Mouse (Mus musculus) MEL (cell line): Measurements from ENCODE around the gene Atg7.

Experiments
- CHD2 ChIP-seq: IDR thresholded peaks from 2 replicates; pipeline ENCODE4 v1.6.1; 2011; ENCODE audit warnings: low read length, improper control_type of control experiment
- CTCF ChIP-seq, 3 experiments: IDR thresholded peaks in 2 of 3; conservative IDR thresholded peaks in 1 of 3; 2 replicates each; pipeline ENCODE4 v1.5.1; 2011 to 2012; ENCODE audit warnings: low read length in 3 of 3, low read depth in 2 of 3, mild to moderate bottlenecking in 2 of 3, improper control_type of control experiment in 1 of 3, inconsistent platforms in 1 of 3, mixed read lengths in 1 of 3, moderate library complexity in 1 of 3; ENCODE audit not compliant: control insufficient read depth in 1 of 3, insufficient read depth in 1 of 3, poor library complexity in 1 of 3, severe bottlenecking in 1 of 3
- E2F4 ChIP-seq: IDR thresholded peaks from 2 replicates; pipeline ENCODE4 v1.6.1; 2011; ENCODE audit warnings: low read depth, low read length, improper control_type of control experiment, borderline replicate concordance
- MYC ChIP-seq: IDR thresholded peaks from 2 replicates; pipeline ENCODE4 v1.6.1; 2011; ENCODE audit warnings: low read depth, mild to moderate bottlenecking, low read length, improper control_type of control experiment, moderate library complexity
- POLR2A ChIP-seq, 2 experiments: IDR thresholded peaks; 2 replicates each; pipeline ENCODE4 v1.6.1; 2011 to 2012; ENCODE audit warnings: low read length in 2 of 2, mild to moderate bottlenecking in 2 of 2, control low read depth in 1 of 2, improper control_type of control experiment in 1 of 2, low read depth in 1 of 2, moderate library complexity in 1 of 2; ENCODE audit not compliant: control insufficient read depth in 1 of 2, insufficient read depth in 1 of 2, poor library complexity in 1 of 2
- TBP ChIP-seq: IDR thresholded peaks from 2 replicates; pipeline ENCODE4 v1.8.0; 2011; ENCODE audit warnings: low read depth, low read length, improper control_type of control experiment
- UBTF ChIP-seq: IDR thresholded peaks from 2 replicates; pipeline ENCODE4 v1.6.1; 2012; ENCODE audit warnings: low read depth, mild to moderate bottlenecking, inconsistent platforms, low read length, improper control_type of control experiment, moderate library complexity, borderline replicate concordance; ENCODE audit not compliant: insufficient read depth
- USF1 ChIP-seq: IDR thresholded peaks from 2 replicates; pipeline ENCODE4 v1.6.1; 2014; ENCODE audit warnings: low read depth, mild to moderate bottlenecking, inconsistent platforms, low read length, improper control_type of control experiment, moderate library complexity
- USF2 ChIP-seq, 2 experiments: IDR thresholded peaks; 2 replicates each; pipeline ENCODE4 v1.6.1; 2011 to 2012; ENCODE audit warnings: improper control_type of control experiment in 2 of 2, low read length in 2 of 2, borderline replicate concordance in 1 of 2, inconsistent platforms in 1 of 2, low read depth in 1 of 2, mild to moderate bottlenecking in 1 of 2; ENCODE audit not compliant: insufficient read depth in 1 of 2

- TF ChIP-seq USF2 (IDR thresholded peaks at IDR 0.05; ENCODE audit: borderline replicate concordance in 1 of 2, insufficient read depth in 1 of 2, low read depth in 1 of 2, low read length in 2 of 2) (no peak), CHD2 (no peak), TBP (no peak), MYC (no peak), CTCF (IDR thresholded peaks at IDR 0.05 in 2 of 3, conservative IDR thresholded peaks at IDR 0.05 in 1 of 3; ENCODE audit: control insufficient read depth in 1 of 3, insufficient read depth in 1 of 3, low read depth in 2 of 3, low read length in 3 of 3, poor library complexity in 1 of 3, severe bottlenecking in 1 of 3) (no peak; a peak in 2 of 6 replicates), POLR2A (IDR thresholded peaks at IDR 0.05; ENCODE audit: control insufficient read depth in 1 of 2, insufficient read depth in 1 of 2, low read depth in 1 of 2, low read length in 2 of 2, poor library complexity in 1 of 2) (no peak), USF1 (no peak), E2F4 (no peak), UBTF (no peak)
Observed at GRCm38 (mm10) chr6:114842863-114843262, 200.0 kb downstream of the Atg7 start.
